Mouse (Mus musculus) brain, adult 2 months (tissue): ENCODE measurements around the gene Vmn1r207-ps.
"Not testable (repeated sequence)": the region's sequence is repeated elsewhere in the genome, so short reads cannot be mapped to it uniquely, and the experiment has no call there.

Source experiments
- DNase-seq: peaks from one replicate; pipeline ENCODE4 v3.0.0; 2011; ENCODE audit warnings: low read depth, low spot score

The Vmn1r207-ps gene

DNA sequence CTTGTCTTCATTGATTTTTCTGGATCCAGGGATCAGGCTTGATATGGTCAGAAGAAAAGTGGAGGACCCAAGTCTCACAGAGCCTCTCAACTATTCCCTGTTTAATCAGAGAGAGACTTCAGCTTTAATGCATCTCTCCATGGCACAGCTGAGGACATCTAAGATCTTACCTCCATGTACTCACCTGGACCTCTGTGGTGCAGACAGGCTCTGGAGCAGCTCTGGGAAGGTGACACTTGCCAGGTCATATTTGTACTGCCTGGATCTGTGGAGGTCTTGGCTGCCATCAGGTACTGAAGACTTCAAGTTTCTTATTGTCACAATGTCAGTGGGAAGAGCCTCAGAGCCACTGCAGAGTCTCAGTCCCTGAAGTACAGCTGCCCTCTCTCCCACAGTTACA, at the start of gene Vmn1r207-ps:
Vmn1r207-ps (minus strand) TSS at position 101 of the 400 bp plus-strand sequence.
- DNase-seq: peak; percentile 1

DNA sequence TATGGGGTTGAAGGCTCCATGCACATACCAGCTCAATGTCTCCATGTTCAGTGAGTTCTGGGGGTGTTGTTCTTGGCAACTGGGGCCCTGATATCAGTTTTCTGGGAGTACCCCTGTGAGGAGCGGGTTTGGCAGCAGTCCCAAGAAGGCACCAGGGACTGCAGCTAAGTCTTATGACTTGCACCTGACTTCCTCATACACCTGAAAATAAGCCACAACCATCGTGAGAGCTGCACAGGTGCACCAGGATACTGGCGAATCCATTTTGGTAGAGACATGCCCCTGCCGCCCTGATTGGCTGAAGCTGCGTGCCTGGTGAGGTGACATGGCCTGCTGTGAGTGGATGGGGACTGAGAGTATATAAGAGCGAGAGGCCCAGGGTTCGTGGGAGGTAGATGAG, 47.9 kb upstream of the Vmn1r207-ps start, which contains the start of gene Vmn1r208:
Vmn1r208 (minus strand) TSS at position 101 of the 400 bp plus-strand sequence.
- DNase-seq: not testable (repeated sequence)

GRCm38 (mm10) chr13:22771592-22771991, 42.2 kb upstream of the Vmn1r207-ps start:
- DNase-seq: not testable (repeated sequence)

DNA sequence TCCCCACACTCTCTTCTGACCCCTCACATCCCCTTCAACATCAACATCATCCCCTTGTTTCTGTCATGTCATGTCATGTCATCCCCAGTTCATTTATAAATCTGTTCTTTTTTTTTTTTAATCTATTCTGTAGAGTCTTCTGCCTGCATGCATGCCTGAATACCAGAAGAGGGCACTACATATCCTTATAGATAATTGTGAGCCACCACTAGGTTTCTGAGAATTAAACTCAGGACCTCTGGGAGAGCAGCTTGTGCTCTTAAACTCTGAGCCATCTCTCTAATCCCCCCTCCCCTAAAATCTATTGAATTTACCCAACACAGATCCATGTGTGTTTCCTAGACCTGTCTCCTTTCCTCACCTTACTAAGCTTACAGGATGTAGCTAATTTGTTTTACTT, 18.1 kb upstream of the Vmn1r207-ps start:
- DNase-seq: peak; percentile 31

- not testable (repeated sequence) for DNase-seq
Observed at GRCm38 (mm10) chr13:22706947-22707346, 22.5 kb downstream of the Vmn1r207-ps start.

- not testable (repeated sequence) for DNase-seq
Observed at GRCm38 (mm10) chr13:22702951-22703350, 26.5 kb downstream of the Vmn1r207-ps start.
